Mouse (Mus musculus): ENCODE measurements at regions not wholly inside any gene's neighbourhood (a gene's known extent, or its start where the extent isn't known, plus 50 kb on each side); places are given as distances from the start of the nearest gene placed in this dataset.

DNA sequence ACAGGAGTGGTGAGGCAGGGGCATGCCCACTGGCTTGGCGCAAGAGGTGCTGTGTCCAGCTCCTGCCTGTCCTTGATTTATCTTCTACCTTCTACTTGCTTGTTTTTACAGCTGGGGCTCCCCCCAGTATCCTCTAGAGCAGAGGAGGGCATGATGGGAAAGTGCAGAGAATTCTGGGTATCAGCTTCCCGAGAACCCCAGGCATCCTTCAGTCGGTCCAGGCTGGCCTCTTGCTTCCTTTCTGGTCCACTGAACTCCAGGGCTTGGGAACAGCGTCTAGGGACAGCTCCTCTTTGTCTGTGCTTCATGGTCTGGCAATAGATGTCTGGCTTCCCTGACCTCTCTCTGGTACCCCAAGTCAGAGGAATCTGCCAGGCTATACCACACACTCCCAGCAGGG is 247.9 kb downstream of the Tle3 start:
- no peak for ATAC-seq

DNA sequence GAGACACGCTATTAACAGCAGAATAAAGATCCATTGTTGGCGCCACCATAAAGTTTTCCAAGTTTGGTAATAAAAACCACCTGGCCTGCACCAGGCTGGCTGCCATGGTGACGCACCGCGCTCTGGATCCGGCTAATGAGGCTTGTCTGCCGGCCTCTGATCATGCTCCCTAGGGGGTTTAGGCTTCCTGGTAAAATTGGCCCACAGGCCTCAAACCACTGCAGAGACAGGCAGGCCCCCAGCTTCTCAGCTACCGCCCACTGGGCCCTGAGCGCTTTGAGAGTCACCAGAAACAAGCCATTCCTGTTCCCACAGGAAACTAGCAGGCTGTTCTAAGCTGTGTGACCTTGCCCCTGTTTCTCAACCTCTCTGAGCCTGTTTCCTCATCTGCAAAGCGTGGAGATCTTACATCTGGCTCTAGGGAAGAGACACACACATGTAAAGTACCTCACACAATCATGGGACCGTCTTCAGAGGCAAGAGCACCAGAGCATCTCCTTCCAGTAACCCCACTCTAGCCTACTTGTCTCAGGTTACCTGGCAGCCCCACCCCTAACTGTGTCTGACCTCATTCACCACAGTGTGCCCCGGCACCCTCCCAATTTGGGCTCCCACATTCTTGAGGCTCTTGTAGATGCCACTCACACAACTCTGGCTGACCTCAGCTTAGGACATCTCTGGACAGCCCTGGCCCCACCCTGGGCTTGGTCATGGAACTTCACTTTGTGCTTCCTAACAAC is 246.5 kb downstream of the Tle3 start:
- ATAC-seq = no peak

DNA sequence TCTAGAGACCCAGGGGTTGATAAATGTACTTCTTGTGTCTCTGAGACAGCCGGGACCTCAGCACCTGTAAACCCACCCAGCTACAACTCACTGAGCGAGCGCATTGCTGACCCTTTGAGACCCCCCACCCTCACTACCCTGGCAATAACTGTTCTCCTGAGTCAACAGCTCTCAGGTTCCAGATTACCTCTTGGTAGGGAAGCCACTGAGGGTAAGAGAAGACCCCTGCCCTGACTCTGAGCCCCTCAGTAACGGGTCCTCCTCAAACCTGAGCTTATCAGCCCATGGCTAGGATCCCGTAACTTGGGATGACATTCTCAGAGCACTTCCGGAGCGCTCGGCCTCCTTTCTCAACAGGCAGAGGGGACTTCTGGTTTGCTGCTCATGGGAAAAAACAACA is 245.8 kb downstream of the Tle3 start:
- ATAC-seq = no peak

DNA sequence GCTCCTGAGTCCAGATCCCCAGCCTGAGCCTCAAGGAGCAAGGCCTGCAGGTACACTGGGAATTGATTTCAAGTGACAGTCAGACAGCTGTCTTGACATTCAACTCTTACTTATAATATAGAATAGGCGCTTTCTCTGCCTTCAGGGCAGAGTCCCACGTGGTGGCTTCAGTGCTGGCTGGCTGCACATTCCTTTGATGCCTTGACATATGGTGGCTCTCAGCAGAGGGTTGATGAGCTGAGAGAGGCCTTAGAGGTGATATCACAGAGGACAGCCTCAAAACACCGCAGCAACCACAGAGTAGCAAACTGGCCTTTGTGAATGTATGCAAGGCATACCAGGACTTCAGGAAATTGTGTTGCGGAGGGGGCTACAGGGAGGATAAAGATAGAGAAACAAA is 243.4 kb downstream of the Tle3 start:
- ATAC-seq = no peak

DNA sequence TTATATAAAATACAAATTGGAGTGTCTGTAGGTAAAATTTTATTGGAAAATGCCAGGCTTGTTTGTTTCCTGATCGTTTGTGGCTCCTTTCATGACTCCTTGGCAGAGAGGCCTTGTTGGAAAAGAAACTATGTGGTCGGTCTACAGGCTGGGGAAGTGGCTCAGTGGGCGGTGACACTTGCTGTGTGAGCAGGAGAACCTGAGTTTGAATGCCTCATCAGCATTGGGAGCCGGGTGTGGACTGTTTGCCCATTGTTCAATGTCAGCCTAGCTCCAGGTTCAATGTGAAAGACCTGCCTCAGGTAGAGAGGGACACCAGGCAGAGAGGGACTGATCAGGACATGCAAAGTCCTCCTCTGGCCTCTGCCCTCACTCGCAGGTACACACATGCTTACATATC is 235.4 kb downstream of the Tle3 start:
- ATAC-seq = no peak

DNA sequence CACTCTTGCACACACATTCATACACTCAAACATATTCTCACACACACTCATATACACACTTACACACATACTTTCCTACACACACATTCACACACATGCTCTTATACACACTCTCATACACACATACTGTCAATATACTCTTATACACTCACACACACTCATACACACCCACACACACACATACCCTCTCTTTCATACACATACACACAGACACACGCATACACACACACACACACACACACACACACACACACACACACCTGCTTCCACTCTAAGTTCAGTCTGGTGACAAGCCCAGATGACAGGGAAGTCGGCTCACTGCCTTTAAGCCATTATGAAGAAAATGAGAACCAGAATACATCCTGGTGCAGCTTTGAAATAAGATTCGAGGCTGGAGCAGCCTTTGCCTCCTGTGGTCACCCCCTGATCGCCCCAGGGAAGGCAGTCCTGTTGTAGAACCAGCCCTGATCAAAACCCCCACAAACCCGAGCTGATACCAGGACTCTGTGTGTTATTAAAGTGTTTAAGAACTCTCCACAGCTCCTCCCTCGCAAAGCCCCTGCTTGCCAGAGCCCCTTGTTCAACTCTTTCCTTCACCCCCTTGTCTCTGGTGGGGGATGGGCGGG is 230.3 kb downstream of the Tle3 start:
- ATAC-seq = no peak

DNA sequence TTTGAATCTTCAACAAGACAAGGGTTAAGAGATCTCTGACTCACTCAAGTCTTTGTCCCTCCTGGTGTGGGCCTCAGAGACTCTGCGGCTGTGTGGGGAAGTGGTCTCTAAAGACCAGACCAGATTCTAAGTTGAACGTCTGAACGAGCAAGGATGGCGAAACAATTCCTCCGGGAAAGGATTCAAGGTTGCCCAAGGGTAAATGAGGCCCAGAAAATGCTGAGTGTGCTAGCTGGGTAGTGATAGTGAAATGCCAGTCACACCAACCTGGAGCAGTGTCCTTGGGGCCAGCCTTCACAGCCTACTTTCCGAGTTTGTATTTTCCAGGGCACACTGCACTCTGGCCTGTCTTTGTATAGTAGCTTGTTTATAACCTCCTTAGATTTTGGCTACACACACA is 229.7 kb downstream of the Tle3 start:
- ATAC-seq = no peak

DNA sequence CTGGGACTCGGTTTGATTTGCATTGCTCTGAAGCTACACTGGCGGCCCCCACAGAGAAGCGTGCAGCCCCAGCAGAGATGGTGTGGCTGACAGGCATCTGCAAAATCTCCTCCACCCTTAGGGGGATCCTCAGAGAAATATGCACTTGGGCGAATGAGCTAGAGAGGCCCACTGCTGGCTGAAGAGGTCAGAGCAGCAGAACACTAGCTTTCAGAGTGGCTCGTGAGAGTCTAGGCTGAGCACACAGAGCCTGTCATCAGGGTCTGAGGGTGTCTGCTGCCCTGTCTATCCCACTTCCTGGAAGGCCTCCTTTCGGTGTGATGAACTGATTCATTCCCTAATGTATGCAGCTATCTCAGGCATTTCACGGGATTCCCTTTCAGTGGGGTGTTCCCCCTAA is 225.1 kb downstream of the Tle3 start:
- ATAC-seq = no peak

DNA sequence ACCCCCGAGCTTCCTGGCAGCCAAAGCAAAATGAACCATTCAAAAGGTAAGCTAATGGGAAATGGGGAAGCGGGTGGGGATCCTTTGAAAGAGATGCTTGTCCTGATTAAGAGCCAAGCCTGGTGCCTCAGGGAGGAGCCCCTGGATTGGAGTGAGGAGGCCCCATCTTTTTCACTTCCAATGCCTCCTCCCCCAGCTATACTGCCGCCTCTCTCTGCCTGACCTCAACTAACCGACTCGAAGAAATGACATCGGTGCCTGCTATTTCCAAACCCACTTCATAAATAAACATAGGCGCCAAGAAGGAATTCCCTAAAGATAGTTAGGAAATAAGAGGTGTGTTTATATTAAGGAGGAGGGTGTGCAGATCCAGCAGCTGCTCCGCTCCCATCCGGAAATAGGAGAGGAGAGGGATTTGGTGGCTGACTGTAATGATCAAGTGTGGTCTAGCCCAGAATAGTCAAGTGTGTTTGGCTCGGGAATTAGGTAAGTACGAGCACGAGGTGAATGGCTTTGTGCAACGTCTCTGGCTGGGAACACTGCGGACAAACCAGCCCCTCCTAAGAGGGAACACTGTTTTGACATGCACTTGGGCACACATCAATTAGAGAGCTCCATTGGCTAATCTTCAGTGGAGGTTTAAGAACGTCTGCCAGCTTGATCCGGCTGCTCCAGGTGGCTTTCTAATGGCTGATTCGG is 224.4 kb downstream of the Tle3 start:
- no peak for ATAC-seq

DNA sequence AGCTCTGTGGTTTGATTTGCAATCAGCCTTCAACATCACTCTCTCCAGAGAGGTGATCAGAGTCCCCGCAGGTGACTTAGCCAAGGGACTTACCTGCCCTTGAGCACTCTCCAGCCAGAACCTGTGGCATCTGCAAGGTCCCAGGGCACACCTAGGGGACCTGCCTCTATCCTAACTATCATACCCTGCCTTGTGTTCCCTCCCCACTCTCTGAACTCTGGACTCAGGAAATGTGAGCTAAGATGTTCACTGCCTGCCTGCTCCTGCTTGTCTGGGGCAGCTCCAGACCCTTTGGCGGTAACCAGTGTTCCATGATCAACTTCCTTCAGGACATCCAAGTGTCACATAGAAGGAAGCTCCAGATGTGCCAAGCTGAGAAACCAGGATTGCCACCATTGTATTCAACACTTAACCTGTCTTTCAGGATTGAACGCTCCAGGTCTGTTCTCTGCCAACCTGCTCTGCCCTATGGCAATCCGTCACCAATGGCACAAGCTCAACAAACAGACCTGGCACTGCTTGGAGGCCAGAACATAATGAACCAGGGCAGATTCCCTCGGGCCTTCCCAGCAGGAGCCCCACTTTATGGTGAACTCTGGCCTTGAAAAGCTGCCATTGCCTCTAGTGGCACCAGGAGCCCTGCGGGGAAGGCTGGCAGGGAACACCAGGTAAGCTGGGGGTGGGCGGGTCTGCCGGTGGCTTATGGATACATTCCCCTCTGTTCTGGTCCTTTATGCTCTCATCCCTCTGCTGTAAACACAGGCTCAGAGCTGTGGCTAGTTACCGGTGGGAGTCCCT is 223.2 kb downstream of the Tle3 start:
- ATAC-seq = no peak

DNA sequence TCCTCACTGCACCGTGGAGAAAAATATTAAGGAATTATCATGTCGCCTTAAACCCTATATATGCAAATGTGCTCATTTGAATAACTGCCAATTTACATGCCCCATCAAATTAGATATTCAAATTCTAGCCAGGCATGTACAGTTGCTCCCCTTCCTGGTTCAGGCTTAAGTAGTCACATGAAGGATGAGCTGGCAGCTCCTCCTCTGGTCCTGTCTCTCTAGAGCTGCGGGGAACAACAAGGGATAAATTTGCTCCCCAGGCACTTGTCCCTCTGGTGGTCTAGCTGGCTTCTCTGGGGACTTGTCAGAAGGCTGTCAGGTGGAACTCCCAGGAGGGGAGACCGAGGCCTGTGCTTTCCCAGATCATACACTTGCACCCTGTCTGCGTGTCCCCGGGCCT is 221.8 kb downstream of the Tle3 start:
- ATAC-seq = no peak

DNA sequence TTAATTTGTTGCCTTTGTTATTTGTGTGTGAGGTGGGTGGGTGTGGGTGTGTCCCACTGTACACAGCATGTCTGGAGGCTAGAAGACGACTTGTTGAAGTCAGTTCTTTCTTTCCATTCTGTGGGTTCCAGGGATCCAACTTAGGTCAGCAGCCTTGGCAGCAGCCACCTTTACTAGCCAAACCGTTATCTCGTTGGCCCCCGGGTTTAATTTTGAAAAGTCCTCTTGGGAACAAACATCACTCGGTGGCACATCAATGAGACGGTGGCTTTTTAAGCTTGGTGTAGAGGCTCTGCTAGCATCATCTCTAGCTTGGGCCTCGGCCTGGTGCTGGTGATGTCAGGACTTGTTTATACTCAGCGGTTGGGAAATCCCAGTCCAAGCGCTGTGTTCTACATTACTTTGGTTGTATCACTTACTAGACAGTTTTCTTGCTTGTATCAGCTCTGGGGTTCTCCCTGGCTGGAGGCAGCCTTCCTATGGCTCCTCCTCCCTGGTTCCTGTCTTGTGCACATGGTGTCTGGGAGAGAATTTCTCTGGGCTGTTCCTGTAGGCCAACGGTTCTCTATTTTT is 217.6 kb downstream of the Tle3 start:
- ATAC-seq = peak; percentile 48

DNA sequence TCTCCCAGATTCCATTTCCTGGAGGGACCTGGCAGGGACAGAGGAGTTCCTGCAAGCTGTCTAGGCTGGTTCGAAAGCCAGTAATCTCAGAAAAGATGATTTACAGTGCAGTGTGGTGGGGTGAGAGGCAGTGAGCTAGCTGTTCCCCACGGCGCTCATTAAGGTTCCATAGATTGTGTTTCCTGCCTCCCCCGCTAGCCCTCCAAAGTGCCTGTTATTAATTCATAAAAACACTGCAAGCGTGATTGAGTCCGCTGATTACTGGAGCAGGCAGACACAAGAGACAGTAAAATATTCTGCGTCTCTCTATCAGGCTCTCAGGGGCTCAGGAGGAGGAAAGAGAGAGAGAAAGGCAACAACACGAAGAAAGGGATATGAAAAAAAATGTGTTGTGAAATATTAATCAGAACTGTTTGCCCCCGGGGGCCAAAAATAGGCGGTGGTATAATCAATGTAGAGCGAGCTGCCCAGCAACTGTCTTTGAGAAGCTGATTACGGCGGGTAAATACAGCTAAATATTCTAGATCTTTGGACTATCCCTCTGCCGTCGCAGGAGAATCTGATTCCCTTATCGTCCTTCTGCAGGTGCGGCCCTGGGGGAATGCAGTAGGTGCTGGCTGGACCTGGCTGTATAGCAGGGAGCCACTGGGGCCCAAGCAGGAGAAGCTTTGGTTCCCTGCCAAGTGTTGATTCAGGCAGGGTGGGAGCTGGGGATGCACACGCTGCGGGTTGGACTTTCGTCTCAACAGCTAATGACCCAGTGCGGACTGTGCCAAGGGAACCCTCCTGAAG is 211.3 kb downstream of the Tle3 start:
- no peak for ATAC-seq

DNA sequence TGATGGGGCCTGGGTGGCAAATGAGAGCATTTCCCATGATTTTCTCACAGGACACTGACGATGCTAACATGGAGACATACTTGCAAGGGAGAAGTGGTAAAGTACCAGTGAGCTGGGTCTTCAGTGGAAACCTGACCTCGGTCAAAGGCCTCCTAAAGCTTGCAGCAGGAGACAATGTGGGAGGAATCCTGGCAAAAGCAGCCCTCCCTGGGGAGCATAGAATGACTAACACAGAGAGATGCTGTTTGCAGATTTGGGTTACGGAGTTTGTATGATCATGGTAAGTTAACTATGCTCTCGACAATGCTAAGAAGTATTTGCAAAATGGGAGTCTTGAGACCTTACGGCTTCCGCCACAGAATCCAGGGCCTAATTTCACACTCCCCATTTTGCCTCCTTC is 208.9 kb downstream of the Tle3 start:
- no peak for ATAC-seq

DNA sequence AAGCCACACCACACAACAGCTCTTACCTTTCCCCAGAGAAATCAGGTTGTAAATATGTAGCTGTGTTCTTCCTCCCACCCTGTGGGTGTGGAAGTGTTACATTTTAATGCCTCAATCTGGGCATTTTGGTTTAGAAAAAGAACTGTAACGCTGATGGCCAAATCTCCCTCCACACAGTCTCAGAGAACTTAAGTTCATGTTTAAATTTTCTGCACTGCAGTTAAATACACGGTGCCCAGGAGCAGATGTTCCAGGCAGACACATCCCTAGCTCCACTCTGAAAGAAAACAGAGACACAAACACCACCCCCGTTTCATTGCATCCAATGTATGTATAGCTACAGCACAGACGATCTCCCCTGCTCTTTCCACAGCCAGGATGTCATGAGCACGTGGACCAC is 206.1 kb downstream of the Tle3 start:
- ATAC-seq = no peak

DNA sequence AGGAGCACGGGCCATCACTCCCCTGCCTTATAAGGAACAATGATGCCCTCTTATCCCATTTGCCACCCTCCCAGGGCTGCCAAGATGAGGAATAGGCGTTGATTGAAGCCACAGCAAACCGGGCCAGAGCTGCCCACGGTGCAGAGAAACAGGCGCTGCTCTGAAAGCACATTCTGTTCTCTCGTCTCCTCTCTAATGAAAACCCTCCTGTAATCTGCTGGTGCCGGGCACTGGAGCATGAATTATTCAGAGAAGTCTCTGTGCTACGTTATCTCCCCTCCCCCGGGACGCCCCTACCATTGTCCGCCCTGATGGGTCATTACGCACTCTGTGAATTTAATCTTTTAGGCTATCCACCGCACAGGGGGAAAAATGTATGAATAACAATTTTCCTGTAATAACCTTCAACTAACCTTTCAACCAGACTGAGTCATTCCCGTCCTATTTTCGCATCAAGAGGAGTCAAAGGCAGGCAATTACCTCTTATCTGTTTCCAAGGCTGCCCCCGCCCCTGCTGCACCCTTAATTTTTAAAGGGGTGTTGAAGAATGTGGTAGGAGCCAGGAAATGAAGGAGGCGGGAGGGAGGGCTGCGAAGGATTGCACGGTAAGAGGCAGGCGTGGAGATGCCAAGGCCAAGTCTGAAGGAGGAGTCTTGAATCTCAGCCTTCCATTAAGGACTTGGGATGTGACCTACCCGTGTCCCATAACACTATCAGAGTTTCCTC is 201.6 kb downstream of the Tle3 start:
- no peak for ATAC-seq

DNA sequence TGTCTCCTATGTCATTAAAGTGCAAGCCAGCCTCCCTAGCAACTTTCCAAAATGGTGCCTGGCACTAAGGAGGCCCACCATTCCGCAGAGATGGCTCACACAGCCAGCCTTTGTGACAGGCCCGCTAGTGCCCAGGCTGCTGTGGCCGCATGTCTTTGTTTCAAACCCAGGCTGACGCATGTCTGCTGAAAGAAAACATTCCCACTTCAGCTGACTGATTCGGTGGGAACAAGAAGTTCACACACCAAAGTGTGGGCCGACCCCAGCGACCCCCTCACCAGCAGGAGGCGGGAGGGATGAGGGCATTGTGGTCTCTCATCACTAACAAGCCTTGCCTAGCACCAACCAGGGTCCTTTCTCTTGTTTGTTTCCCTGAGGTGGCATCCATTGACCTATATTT is 190.9 kb downstream of the Tle3 start:
- ATAC-seq = no peak

DNA sequence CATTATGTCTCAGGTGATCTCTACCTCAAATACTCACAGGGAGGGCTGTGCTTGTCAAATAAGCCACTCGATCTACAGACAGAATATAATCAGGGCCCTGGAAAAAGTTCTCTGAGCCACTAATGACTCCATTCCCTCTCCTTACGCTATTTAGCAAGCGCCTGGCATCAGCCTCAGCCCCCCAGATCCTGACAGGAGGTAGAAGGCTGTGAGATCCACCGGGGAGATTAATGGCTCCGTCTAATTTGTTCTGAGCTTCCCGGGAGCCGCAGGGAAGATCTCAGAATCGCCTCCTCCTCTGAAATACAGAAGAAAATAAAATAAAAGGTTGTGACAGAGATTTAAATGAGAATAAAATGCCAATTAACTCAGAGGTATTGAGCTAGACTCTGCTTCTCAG is 189.4 kb downstream of the Tle3 start:
- ATAC-seq = no peak

DNA sequence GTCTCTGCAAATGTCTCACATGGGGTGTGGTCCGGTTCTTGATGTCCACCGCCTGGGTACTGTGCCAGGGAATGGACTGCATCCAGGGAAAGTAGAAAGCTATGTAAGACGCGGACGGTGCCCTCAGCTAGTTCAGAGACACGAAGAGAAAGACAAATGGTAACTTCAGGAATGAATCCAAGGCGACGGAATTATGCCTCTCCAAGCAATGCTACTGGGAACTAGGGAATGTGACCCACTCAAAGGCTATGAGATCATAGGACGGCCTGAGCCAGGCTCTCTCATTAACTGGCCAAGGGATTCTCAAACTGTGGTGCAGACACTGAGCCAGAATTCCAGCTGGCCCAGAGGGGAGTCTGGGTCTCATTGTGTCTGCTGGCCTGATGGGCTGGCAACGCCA is 186.5 kb downstream of the Tle3 start:
- ATAC-seq = no peak

DNA sequence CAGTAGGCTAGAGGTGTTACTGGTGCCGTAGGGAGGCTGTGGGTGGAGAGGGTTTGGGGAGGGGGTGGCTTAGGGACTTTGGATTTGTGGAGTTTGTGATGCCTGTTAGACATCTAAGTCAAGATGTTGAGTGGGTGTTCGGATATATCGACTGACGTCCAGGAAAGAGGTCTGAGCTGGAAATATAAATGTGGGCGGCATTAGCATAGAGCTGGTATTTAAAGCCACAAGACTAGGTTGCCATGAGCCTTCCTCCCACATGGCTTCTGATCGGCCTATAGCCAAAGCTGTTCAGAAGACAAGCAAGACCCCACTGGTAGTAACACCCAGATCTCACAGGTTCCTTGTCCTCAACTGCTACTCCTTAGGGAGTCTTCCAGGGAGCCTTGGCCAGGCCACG is 184.9 kb downstream of the Tle3 start:
- ATAC-seq = peak; percentile 46

DNA sequence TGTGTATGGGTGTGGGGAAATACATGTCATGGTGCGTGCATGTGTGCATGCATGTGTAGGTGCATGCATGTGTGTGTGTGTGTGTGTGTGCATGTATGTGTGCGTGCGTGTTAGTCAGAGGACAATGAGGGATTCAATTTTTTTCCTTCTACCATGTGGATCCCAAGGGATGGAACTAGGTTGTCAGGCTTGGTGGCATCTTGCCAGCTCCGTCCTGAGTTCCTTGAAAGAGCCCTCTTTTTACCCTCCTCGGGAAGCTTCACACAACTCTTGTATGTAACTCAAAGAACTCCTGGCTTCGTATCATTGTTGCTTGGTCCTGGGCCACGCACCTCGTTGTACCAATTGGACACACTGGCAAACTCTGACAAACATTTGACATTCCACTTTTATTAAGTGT is 183.0 kb downstream of the Tle3 start:
- ATAC-seq = no peak

DNA sequence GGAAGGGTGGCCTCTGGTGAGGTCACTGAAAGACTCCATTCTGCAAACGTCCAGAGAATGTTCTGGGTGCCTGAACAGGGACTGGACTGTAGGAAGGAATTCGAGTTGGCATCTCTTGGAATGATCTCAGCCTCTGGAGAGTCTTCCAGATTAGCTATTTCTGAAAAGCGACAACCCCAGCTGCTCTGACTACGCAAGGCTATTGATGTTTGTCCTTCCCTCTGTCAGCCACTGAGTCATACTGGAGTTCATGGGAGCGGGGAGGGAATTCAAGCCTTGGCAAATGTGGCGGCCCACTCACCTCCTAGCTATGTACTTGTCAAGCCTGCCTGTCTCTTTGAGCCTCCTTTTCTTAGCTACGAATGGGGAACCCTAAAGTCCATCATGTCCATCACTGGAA is 182.4 kb downstream of the Tle3 start:
- no peak for ATAC-seq

Data from inflammation-experienced regulatory T-cells, adult 6 months (primary cell).